Mouse (Mus musculus): Measurements from ENCODE around the gene Man1a.

DNA sequence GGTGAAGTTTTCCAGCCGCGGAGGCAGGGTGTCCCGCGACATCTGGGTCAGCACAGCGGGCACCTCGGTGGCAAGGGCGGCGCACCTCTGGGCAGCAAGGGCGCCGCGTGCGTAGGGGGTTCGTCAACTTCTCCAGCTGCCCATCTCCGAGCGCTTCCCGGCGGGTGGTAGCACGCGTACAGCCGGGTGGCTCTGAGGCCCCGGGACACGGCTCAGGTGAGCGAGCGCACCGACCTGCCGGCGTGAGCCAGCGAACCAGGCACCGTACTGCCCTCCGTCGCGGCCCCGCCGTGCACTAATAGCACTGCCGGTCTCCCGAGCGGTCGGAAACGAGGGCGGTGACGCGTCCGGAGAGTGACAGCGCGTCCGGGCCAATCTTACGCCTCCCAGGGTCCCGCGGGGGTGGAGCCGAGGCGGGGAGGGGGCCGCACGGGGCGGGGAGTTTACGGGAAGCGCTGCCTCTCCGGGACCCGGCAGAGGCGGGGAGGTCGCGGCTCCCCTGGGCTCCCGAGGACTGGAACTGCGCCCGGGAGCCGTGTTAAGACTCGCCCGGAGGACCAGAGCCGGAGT lies 883 bp downstream of the Man1a start:
- TF ChIP-seq CTCF (IDR thresholded peaks at IDR 0.05; ENCODE audit: borderline replicate concordance, insufficient read depth, low read depth, low read length) = no peak
- peak; percentile 39; the same call in 1 of the 2 replicates for TF ChIP-seq POLR2A (IDR thresholded peaks at IDR 0.05; ENCODE audit: borderline replicate concordance, insufficient read depth, low read length)

Data from cerebellum, adult 2 months (tissue).